Mouse (Mus musculus): ENCODE data around the gene Mrln. TPM values are rescaled to one million over a fixed set of nuclear protein-coding genes. Genes with fewer than 3 reads are reported as not detected.
A peak's percentile ranks its signal among the peaks of the same experiment; 100 is the strongest.

Gene Mrln
- polyA plus RNA-seq, 1 experiment from 2014 or later: 23.9 TPM

DNA sequence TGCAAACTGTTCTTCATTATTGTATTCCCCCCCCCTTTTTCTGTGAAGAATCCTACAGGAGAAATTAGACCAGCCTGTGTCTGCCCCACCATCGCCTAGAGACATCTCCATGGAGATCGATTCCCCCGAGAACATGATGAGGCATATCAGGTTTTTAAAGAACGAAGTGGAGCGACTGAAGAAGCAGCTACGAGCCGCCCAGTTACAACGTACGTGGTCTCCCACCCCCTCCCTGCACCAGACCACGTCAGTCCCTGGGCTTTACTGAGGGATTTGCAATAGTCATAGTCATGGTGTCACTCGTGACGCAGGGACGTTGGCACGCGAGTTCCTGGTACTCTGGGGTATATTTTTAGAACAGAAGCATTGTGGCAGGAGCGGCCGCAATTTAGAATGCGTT, 35.4 kb upstream of the Mrln start:
- Histone ChIP-seq H3K4me2 (replicated peaks) (no peak overlapping the region), H3K27me3 (no peaks in the 10 kb centered on the region), H3K9ac (no peak overlapping the region), H3K9me3 (replicated peaks) (no peaks in the 10 kb centered on the region), H3K27ac (replicated peaks) (no peak overlapping the region), H3K4me1 (peaks cover 14% of the 10 kb centered on the region), H3K4me3 (replicated peaks) (no peak overlapping the region), H3K36me3 (peaks cover 28% of the 10 kb centered on the region; the same call in 1 of the 2 replicates)
- 47% methylated on average over 18 of the region's 18 CpGs for WGBS
- ATAC-seq (ENCODE audit: insufficient number of reproducible peaks, low FRiP score, low TSS enrichment, low read depth): no peak

DNA sequence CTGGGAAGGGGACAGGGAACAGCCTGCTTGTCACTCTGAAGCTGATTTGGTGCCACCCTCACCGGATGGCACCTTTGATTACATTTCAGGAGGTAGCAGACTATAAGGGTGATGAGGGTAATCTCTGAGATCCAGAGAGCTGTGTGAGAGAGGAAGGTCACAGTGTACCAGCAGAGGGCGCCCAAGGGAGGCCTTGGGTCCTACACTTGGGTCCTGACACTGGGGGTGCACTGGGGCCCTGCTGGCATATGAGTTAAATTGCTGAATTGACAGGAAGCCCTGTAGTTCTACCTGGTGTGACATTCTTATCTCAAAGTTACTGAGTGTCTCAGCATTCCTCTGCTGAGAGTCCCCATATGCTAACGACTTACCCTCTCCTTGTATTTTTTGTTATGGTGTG, 31.1 kb upstream of the Mrln start:
- peaks cover 12% of the 10 kb centered on the region; the same call in 1 of the 2 replicates for H3K4me1 ChIP-seq
- H3K4me3 ChIP-seq (replicated peaks): no peak overlapping the region
- no peaks in the 10 kb centered on the region for H3K27me3 ChIP-seq
- H3K4me2 ChIP-seq (replicated peaks): no peak overlapping the region
- H3K9me3 ChIP-seq (replicated peaks): no peaks in the 10 kb centered on the region
- ATAC-seq (ENCODE audit: insufficient number of reproducible peaks, low FRiP score, low TSS enrichment, low read depth): no peak
- WGBS: 49% methylated on average over 3 of the region's 3 CpGs
- H3K9ac ChIP-seq: no peak overlapping the region
- H3K36me3 ChIP-seq: peaks cover 41% of the 10 kb centered on the region
- no peak overlapping the region for H3K27ac ChIP-seq (replicated peaks)

DNA sequence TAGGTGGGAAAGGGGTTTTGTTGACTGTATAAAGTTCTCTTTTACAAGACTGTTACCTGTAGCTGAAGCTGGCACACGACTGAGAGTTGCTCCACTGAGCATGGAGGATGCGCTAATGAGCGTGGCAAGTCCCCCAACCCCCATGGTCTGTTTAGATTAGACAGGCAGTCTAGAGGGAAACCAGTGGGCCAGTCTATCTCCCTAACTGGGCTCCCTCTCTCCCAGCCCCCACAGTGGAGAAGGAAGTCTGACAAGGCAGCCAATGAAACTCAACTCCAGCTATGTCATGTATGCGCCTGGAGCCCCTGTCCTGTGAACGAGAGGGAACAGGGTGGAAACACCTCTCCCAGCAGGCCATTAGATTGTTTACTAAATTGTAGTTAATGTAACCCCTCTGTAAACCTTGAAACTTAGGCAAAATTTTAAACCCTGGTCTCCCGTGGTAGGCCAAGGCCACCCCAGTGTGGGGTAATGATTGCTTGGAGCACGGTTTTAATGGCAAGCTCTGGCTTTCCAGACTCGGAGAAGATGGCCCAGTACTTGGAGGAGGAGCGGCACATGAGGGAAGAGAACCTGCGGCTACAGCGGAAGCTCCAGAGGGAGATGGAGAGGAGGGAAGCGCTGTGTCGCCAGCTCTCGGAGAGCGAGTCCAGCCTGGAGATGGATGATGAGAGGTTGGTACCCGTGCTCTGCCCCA, 29.8 kb upstream of the Mrln start:
- Histone ChIP-seq H3K4me1 (0 out of 2 replicates have a peak, but pooled peaks cover 4% of the 10 kb centered on the region), H3K9ac (no peak overlapping the region), H3K27ac (replicated peaks) (0 out of 2 replicates have a peak overlapping the region, but pooled peaks have one; percentile 17), H3K36me3 (peaks cover 44% of the 10 kb centered on the region), H3K4me2 (replicated peaks) (no peak overlapping the region), H3K9me3 (replicated peaks) (no peaks in the 10 kb centered on the region), H3K4me3 (replicated peaks) (no peak overlapping the region), H3K27me3 (no peaks in the 10 kb centered on the region)
- no peak for ATAC-seq (ENCODE audit: insufficient number of reproducible peaks, low FRiP score, low TSS enrichment, low read depth)
- WGBS: 75% methylated on average over 16 of the region's 16 CpGs

DNA sequence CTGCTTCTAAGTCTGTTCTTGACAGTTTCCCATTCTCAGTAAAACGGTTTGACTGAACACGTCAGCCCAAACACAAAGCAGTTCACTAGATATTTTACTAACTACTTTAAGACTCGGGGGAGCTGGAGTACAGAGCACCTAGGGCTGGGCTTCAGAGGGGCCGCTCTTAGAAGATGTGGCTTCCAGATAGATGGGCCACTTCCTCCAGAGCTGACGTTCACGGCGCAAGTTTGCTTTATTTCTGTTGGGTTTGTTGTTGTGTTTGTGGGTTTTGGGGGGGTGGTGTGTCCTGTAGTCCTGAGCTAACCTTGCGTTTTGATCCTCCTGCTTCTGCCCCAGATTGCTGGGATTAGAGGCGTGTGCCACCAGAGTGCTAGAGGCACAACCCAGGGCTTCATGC, 23.7 kb upstream of the Mrln start:
- 85% methylated on average over 9 of the region's 9 CpGs for WGBS
- H3K27me3 ChIP-seq: no peaks in the 10 kb centered on the region
- H3K9me3 ChIP-seq (replicated peaks): no peaks in the 10 kb centered on the region
- H3K27ac ChIP-seq (replicated peaks): no peak overlapping the region
- ATAC-seq (ENCODE audit: insufficient number of reproducible peaks, low FRiP score, low TSS enrichment, low read depth): no peak
- no peak overlapping the region for H3K4me2 ChIP-seq (replicated peaks)
- peaks cover 12% of the 10 kb centered on the region; the same call in 1 of the 2 replicates for H3K4me1 ChIP-seq
- peaks cover 26% of the 10 kb centered on the region for H3K36me3 ChIP-seq
- H3K4me3 ChIP-seq (replicated peaks): no peak overlapping the region
- H3K9ac ChIP-seq: no peak overlapping the region

DNA sequence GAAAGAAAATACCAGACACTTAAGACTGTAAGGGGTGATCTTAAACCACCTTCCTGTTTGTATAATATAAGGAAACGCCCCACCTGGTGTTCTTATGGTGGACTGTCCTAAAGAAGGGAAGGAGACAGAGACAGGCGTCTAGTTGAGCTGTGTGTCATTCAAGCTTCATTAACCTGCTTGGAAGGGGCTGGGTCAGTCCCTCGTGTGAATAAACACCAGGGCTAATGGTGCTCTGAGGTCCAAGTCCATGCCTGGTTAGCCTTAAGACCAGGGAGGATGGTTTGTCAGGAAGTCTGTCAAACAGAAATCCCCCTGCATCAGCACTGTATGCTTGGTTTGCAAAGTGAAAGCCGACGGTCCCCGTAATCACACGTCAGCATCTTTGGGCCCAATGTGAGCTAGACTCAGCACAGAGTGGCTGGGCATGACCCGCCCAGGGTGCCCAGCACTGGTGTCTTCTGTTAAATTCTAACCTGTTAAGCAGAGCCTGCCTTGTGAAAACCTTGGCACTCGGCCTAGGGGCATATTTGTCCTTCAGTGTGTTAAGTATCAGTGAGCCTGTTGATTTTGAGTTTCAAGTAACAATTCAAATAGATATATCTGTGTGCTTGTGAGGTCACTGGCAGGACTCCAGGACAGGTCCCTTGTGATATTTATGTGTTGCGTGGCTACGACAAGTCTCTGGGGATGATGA, 23.0 kb upstream of the Mrln start:
- Histone ChIP-seq H3K4me2 (replicated peaks) (no peak overlapping the region), H3K9me3 (replicated peaks) (no peaks in the 10 kb centered on the region), H3K36me3 (peaks cover 23% of the 10 kb centered on the region), H3K9ac (no peak overlapping the region), H3K4me1 (peaks cover 12% of the 10 kb centered on the region; the same call in 1 of the 2 replicates), H3K27me3 (no peaks in the 10 kb centered on the region), H3K27ac (replicated peaks) (no peak overlapping the region), H3K4me3 (replicated peaks) (no peak overlapping the region)
- 81% methylated on average over 11 of the region's 11 CpGs for WGBS
- ATAC-seq (ENCODE audit: insufficient number of reproducible peaks, low FRiP score, low TSS enrichment, low read depth): 0 out of 2 replicates have a peak, but pooled peaks have one; percentile 48

DNA sequence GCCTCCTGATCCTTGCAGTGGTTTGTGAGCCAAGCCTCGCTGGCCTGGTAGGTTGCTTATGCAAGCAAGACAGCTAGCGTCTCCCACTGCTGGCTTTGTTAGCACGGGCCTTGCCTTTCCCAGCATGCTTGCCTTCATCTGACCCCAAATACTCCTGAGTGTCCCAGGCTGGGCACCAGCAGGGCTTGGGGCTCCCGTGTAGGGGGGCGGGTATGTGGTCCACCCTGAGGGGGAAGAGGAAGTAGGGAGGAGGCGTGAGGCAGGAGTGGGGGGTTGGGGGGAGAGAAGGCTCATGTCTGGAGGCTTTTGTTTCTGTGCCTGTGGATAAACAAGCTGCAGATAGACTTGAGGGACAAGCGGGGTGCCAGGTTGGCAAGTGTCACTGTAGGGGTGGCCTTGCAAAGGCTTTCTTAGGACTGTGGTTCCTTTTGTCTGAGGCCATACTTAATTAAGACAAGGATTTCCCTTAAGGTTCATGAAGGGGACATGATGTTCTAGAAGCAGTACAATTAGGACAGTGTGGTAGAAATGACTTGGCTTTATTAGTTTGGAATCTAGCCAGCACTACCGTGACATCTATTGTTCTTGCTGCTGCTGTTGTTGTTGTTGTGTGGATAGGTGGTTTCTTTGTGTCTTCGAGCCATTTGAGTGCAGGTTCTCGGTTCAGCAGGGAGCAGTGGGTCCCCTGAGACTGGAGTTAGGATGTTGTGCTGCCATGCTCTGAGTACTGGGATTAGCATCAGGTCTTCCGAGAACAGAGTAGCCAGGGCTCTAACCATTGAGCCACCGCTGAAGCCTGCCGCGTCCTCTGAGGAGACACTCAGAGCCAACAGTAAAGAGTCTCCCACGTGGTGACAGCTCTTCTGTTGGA, 21.0 kb upstream of the Mrln start:
- Histone ChIP-seq H3K36me3 (peaks cover 22% of the 10 kb centered on the region; the same call in 1 of the 2 replicates), H3K27me3 (no peaks in the 10 kb centered on the region), H3K4me1 (peaks cover 12% of the 10 kb centered on the region; the same call in 1 of the 2 replicates), H3K4me2 (replicated peaks) (no peak overlapping the region), H3K9ac (no peak overlapping the region), H3K9me3 (replicated peaks) (no peaks in the 10 kb centered on the region), H3K27ac (replicated peaks) (0 out of 2 replicates have a peak overlapping the region, but pooled peaks have one; percentile 1), H3K4me3 (replicated peaks) (no peak overlapping the region)
- no peak for ATAC-seq (ENCODE audit: insufficient number of reproducible peaks, low FRiP score, low TSS enrichment, low read depth)
- 53% methylated on average over 15 of the region's 15 CpGs for WGBS

DNA sequence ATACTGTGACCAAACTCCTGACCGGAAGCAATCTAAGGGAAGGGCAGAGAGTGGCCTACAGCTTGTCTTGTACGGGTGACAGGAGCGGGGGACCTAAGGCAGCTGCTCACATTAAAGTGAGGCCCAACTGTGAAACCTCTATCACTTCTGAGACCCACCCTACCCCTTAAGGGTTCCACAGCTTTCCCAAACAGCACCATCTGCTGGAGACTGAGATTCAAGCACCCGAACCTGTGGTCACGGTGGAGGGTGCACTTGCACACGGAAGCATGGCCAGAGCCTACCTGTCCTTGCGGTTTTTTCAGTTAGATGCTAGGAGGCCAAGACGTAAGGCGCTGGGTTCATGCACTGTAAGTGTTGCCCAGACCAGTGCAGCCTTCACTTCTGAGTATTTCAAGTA, 18.3 kb upstream of the Mrln start:
- Histone ChIP-seq H3K27me3 (no peaks in the 10 kb centered on the region), H3K4me2 (replicated peaks) (no peak overlapping the region), H3K9me3 (replicated peaks) (no peaks in the 10 kb centered on the region), H3K4me1 (peaks cover 12% of the 10 kb centered on the region; the same call in 1 of the 2 replicates), H3K27ac (replicated peaks) (no peak overlapping the region), H3K36me3 (peaks cover 33% of the 10 kb centered on the region), H3K9ac (no peak overlapping the region), H3K4me3 (replicated peaks) (no peak overlapping the region)
- 78% methylated on average over 9 of the region's 9 CpGs for WGBS
- ATAC-seq (ENCODE audit: insufficient number of reproducible peaks, low FRiP score, low TSS enrichment, low read depth): no peak

DNA sequence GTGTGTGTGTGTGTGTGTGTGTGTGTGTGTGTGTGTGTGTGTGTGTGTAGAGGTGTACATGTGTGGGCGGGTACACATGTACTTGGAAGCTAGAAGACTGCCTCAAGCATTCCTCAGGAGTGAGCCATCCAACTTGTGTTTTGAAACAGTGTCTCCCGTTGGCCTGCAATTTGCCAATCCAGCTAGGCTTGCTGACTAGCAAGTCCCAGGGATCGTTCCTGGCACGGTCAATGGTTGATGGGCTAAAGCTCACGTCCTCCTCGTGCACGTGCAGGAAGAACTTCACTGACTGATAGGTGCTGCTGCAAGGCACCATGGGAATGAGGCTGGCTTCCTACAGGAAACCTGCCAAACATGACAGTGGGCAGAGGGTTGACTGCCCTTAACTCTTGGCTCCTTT, 17.9 kb upstream of the Mrln start:
- H3K9me3 ChIP-seq (replicated peaks): no peaks in the 10 kb centered on the region
- H3K27me3 ChIP-seq: no peaks in the 10 kb centered on the region
- no peak overlapping the region for H3K4me3 ChIP-seq (replicated peaks)
- 84% methylated on average over 7 of the region's 7 CpGs for WGBS
- no peak overlapping the region for H3K27ac ChIP-seq (replicated peaks)
- peaks cover 12% of the 10 kb centered on the region; the same call in 1 of the 2 replicates for H3K4me1 ChIP-seq
- ATAC-seq (ENCODE audit: insufficient number of reproducible peaks, low FRiP score, low TSS enrichment, low read depth): no peak
- H3K4me2 ChIP-seq (replicated peaks): no peak overlapping the region
- peaks cover 33% of the 10 kb centered on the region for H3K36me3 ChIP-seq
- no peak overlapping the region for H3K9ac ChIP-seq

DNA sequence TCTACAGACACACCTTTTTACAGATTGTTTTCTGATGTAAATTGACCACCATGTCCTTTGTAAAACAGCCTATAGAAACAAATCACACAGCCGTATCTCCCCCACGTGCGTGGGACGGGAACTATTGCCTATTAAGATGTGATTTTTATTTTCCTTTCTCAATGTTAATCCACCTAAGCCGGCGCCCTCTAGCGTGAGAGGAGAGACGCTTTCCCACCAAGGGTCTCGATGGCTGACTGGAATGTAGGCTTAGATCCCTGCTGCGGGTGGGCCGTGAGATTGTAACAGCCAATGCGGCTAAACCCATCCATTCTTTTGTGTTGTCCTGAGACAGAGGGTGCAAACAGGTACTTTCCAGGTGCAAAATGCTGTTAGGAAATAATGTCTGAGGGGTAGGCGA, 14.6 kb upstream of the Mrln start:
- no peaks in the 10 kb centered on the region for H3K27me3 ChIP-seq
- WGBS: 81% methylated on average over 13 of the region's 13 CpGs
- H3K4me3 ChIP-seq (replicated peaks): no peak overlapping the region
- H3K4me2 ChIP-seq (replicated peaks): no peak overlapping the region
- peaks cover 46% of the 10 kb centered on the region for H3K36me3 ChIP-seq
- no peaks in the 10 kb centered on the region for H3K9me3 ChIP-seq (replicated peaks)
- no peak for ATAC-seq (ENCODE audit: insufficient number of reproducible peaks, low FRiP score, low TSS enrichment, low read depth)
- H3K9ac ChIP-seq: no peak overlapping the region
- no peak overlapping the region for H3K27ac ChIP-seq (replicated peaks)
- no peaks in the 10 kb centered on the region for H3K4me1 ChIP-seq

DNA sequence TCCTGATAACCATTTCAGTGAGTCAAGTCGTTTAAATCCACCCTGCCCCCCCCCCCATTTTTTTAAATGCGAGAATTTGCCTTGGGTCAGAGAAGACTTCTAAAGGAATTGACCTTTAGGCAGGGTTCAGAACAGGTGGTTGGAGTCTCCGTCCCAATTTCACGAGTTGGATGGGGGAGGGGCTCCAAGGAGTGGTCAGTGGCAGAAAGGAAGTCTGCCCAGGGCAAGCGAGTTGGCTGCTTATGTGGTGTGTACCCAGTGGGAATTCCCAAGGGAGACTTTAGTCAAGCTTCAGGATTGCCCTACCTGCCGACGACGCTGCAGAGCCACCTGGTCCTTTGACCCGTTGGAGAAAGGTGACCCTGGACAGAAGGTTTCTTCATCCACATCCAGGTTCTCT, 10.2 kb upstream of the Mrln start:
- H3K27me3 ChIP-seq: no peaks in the 10 kb centered on the region
- no peak overlapping the region for H3K4me2 ChIP-seq (replicated peaks)
- H3K9ac ChIP-seq: no peak overlapping the region
- H3K9me3 ChIP-seq (replicated peaks): no peaks in the 10 kb centered on the region
- WGBS: 58% methylated on average over 9 of the region's 9 CpGs
- peaks cover 21% of the 10 kb centered on the region for H3K36me3 ChIP-seq
- H3K4me3 ChIP-seq (replicated peaks): no peak overlapping the region
- no peaks in the 10 kb centered on the region for H3K4me1 ChIP-seq
- ATAC-seq (ENCODE audit: insufficient number of reproducible peaks, low FRiP score, low TSS enrichment, low read depth): no peak
- no peak overlapping the region for H3K27ac ChIP-seq (replicated peaks)

DNA sequence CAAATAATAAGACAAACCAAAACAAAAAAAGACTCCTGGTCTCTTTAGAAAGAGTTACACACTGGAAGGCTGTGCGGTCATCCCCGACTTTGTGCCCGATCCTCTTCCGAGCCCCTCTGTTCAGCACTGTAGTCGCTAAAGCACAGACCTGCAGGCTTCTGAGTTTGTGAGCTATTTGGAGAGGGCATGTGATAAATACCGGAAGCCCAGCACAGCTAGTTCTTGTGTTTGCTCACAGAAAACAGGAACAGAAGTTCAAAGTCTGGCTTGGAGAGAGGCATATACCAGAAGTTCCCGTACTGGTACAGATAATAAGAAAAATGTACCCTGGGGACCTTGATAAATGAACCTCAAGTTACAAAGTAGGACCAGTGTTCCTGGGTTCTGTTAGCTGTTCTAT, 9.2 kb upstream of the Mrln start:
- Histone ChIP-seq H3K4me3 (replicated peaks) (no peak overlapping the region), H3K4me1 (no peaks in the 10 kb centered on the region), H3K36me3 (peaks cover 16% of the 10 kb centered on the region; the same call in 1 of the 2 replicates), H3K9me3 (replicated peaks) (no peaks in the 10 kb centered on the region), H3K9ac (no peak overlapping the region), H3K4me2 (replicated peaks) (no peak overlapping the region), H3K27me3 (no peaks in the 10 kb centered on the region), H3K27ac (replicated peaks) (no peak overlapping the region)
- 60% methylated on average over 7 of the region's 7 CpGs for WGBS
- no peak for ATAC-seq (ENCODE audit: insufficient number of reproducible peaks, low FRiP score, low TSS enrichment, low read depth)

Data from embryonic facial prominence, embryonic 15.5 days (tissue).